Mouse (Mus musculus) kidney, embryonic 16.5 days (tissue): ENCODE measurements at regions not wholly inside any gene's neighbourhood (a gene's known extent, or its start where the extent isn't known, plus 50 kb on each side); places are given as distances from the start of the nearest gene placed in this dataset.
A peak's percentile ranks its signal among the peaks of the same experiment; 100 is the strongest.
"Not testable (repeated sequence)": the region's sequence is repeated elsewhere in the genome, so short reads cannot be mapped to it uniquely, and the experiment has no call there.

ENCODE experiments used
- ATAC-seq: fragments of 200-750 bp; cut with Nextera tagmentation; 2 replicates; pipeline ENCODE4 v1.8.0; 2017; ENCODE audit warnings: moderate TSS enrichment; ENCODE audit not compliant: low FRiP score, low TSS enrichment
- H3K27ac ChIP-seq: fragments of 300-500 bp; sonication (generic); 2 replicates; pipeline ENCODE4 v1.5.1; 2014; ENCODE audit warnings: low read length
- H3K27me3 ChIP-seq: fragments of 300-500 bp; sonication (generic); 2 replicates; pipeline ENCODE4 v1.6.1; 2014; ENCODE audit warnings: low read length, control low read depth, mixed read lengths; ENCODE audit not compliant: insufficient read depth
- H3K36me3 ChIP-seq: fragments of 300-500 bp; sonication (generic); 2 replicates; pipeline ENCODE4 v1.6.1; 2014; ENCODE audit warnings: low read length, control low read depth, mixed read lengths; ENCODE audit not compliant: insufficient read depth
- H3K4me1 ChIP-seq: fragments of 300-500 bp; sonication (generic); 2 replicates; pipeline ENCODE4 v1.6.1; 2014; ENCODE audit warnings: low read length, control low read depth, mixed read lengths; ENCODE audit not compliant: insufficient read depth
- H3K4me2 ChIP-seq: fragments of 300-500 bp; sonication (generic); replicated peaks from 2 replicates; pipeline ENCODE4 v1.6.1; 2014; ENCODE audit warnings: low read depth, low read length
- H3K4me3 ChIP-seq: fragments of 300-500 bp; sonication (generic); 2 replicates; pipeline ENCODE4 v1.5.1; 2014; ENCODE audit warnings: mild to moderate bottlenecking, low read length
- H3K9ac ChIP-seq: fragments of 300-500 bp; sonication (generic); replicated peaks from 2 replicates; pipeline ENCODE4 v1.6.1; 2014; ENCODE audit warnings: low read length
- H3K9me3 ChIP-seq: fragments of 300-500 bp; sonication (generic); 2 replicates; pipeline ENCODE4 v1.6.1; 2016; ENCODE audit warnings: low read length, control low read depth
- WGBS: fragments of 180-500 bp; shearing (Covaris S2); extraction: QIAGEN DNeasy Blood & Tissue Kit; methylation state at CpG from one replicate; pipeline ENCODE4 v1.1.7; 2014; 5-methylcytosine and 5-hydroxymethylcytosine counted together

GRCm38 (mm10) chr5:14309981-14310380, 204.7 kb upstream of the Pclo start:
- Histone ChIP-seq H3K9ac (no peak overlapping the region), H3K4me1 (no peaks in the 10 kb centered on the region), H3K4me2 (no peak overlapping the region), H3K36me3 (no peaks in the 10 kb centered on the region), H3K4me3 (no peak overlapping the region), H3K27ac (no peak overlapping the region), H3K9me3 (no peaks in the 10 kb centered on the region), H3K27me3 (no peaks in the 10 kb centered on the region)
- no peak for ATAC-seq
- WGBS: 88% methylated on average over 5 of the region's 5 CpGs

GRCm38 (mm10) chr5:14311729-14312128, 203.0 kb upstream of the Pclo start:
- no peaks in the 10 kb centered on the region for H3K9me3 ChIP-seq
- 84% methylated on average over 3 of the region's 3 CpGs for WGBS
- H3K4me2 ChIP-seq: no peak overlapping the region
- no peak overlapping the region for H3K4me3 ChIP-seq
- no peak for ATAC-seq
- no peaks in the 10 kb centered on the region for H3K27me3 ChIP-seq
- no peaks in the 10 kb centered on the region for H3K4me1 ChIP-seq
- H3K9ac ChIP-seq: no peak overlapping the region
- no peak overlapping the region for H3K27ac ChIP-seq
- no peaks in the 10 kb centered on the region for H3K36me3 ChIP-seq

GRCm38 (mm10) chr5:14320216-14320615, 194.5 kb upstream of the Pclo start:
- H3K9ac ChIP-seq: no peak overlapping the region
- WGBS: 76% methylated on average over 4 of the region's 4 CpGs
- ATAC-seq: no peak

GRCm38 (mm10) chr5:14322000-14322399, 192.7 kb upstream of the Pclo start:
- no peak overlapping the region for H3K9ac ChIP-seq
- H3K36me3 ChIP-seq: no peaks in the 10 kb centered on the region
- no peak for ATAC-seq
- H3K9me3 ChIP-seq: no peaks in the 10 kb centered on the region
- no peaks in the 10 kb centered on the region for H3K27me3 ChIP-seq
- no peak overlapping the region for H3K4me3 ChIP-seq
- H3K4me1 ChIP-seq: no peaks in the 10 kb centered on the region
- H3K4me2 ChIP-seq: no peak overlapping the region
- no peak overlapping the region for H3K27ac ChIP-seq
- 63% methylated on average over 1 of the region's 1 CpGs for WGBS

More at GRCm38 (mm10) chr5:14320216-14320615, 194.5 kb upstream of the Pclo start:
- Histone ChIP-seq H3K4me3 (no peak overlapping the region), H3K36me3 (no peaks in the 10 kb centered on the region), H3K4me1 (no peaks in the 10 kb centered on the region), H3K4me2 (no peak overlapping the region), H3K27me3 (no peaks in the 10 kb centered on the region), H3K27ac (no peak overlapping the region), H3K9me3 (no peaks in the 10 kb centered on the region)

- Histone ChIP-seq H3K4me1 (no peaks in the 10 kb centered on the region), H3K27me3 (no peaks in the 10 kb centered on the region), H3K9ac (no peak overlapping the region), H3K4me2 (no peak overlapping the region), H3K9me3 (no peaks in the 10 kb centered on the region), H3K4me3 (no peak overlapping the region), H3K27ac (no peak overlapping the region), H3K36me3 (no peaks in the 10 kb centered on the region)
- no peak for ATAC-seq
- 35% methylated on average over 1 of the region's 1 CpGs for WGBS
Measured at GRCm38 (mm10) chr5:14360446-14360845, 154.3 kb upstream of the Pclo start.

- Histone ChIP-seq H3K4me1 (no peaks in the 10 kb centered on the region), H3K27ac (no peak overlapping the region), H3K36me3 (no peaks in the 10 kb centered on the region), H3K27me3 (no peaks in the 10 kb centered on the region), H3K4me2 (no peak overlapping the region), H3K9me3 (no peaks in the 10 kb centered on the region), H3K4me3 (no peak overlapping the region), H3K9ac (no peak overlapping the region)
- 20% methylated on average over 6 of the region's 6 CpGs for WGBS
- peak; percentile 78; the same call in 1 of the 2 replicates for ATAC-seq
Measured at GRCm38 (mm10) chr5:14389184-14389890, 125.4 kb upstream of the Pclo start.

- Histone ChIP-seq H3K27me3 (no peaks in the 10 kb centered on the region), H3K9ac (no peak overlapping the region), H3K36me3 (no peaks in the 10 kb centered on the region), H3K9me3 (no peaks in the 10 kb centered on the region), H3K4me3 (no peak overlapping the region), H3K27ac (no peak overlapping the region), H3K4me2 (no peak overlapping the region), H3K4me1 (no peaks in the 10 kb centered on the region)
- 91% methylated on average over 3 of the region's 3 CpGs for WGBS
- no peak for ATAC-seq
Measured at GRCm38 (mm10) chr5:14391793-14392192, 122.9 kb upstream of the Pclo start.

GRCm38 (mm10) chr5:14403381-14403780, 111.3 kb upstream of the Pclo start:
- not testable (repeated sequence) for H3K4me3 ChIP-seq, H3K4me2 ChIP-seq, H3K4me1 ChIP-seq, ATAC-seq, H3K27ac ChIP-seq, H3K36me3 ChIP-seq, H3K27me3 ChIP-seq, H3K9ac ChIP-seq, H3K9me3 ChIP-seq
- 84% methylated on average over 4 of the region's 12 CpGs for WGBS

GRCm38 (mm10) chr5:14404344-14404743, 110.4 kb upstream of the Pclo start:
- H3K36me3 ChIP-seq: no peaks in the 10 kb centered on the region
- H3K4me2 ChIP-seq: no peak overlapping the region
- H3K27me3 ChIP-seq: no peaks in the 10 kb centered on the region
- H3K9ac ChIP-seq: no peak overlapping the region
- no peak overlapping the region for H3K27ac ChIP-seq
- H3K4me1 ChIP-seq: no peaks in the 10 kb centered on the region
- H3K9me3 ChIP-seq: no peaks in the 10 kb centered on the region
- ATAC-seq: no peak
- no peak overlapping the region for H3K4me3 ChIP-seq
- 80% methylated on average over 2 of the region's 2 CpGs for WGBS

- Histone ChIP-seq H3K27ac (no peak overlapping the region), H3K4me2 (no peak overlapping the region), H3K4me1 (no peaks in the 10 kb centered on the region), H3K9me3 (peaks cover 3% of the 10 kb centered on the region; the same call in 1 of the 2 replicates), H3K27me3 (no peaks in the 10 kb centered on the region), H3K4me3 (no peak overlapping the region), H3K9ac (no peak overlapping the region), H3K36me3 (no peaks in the 10 kb centered on the region)
- WGBS: 84% methylated on average over 1 of the region's 1 CpGs
- no peak for ATAC-seq
Measured at GRCm38 (mm10) chr5:14415234-14415862, 99.4 kb upstream of the Pclo start.
